Mouse (Mus musculus): ENCODE data around the gene Kif2c. TPM values are rescaled to one million over a fixed set of nuclear protein-coding genes. Genes with fewer than 3 reads are reported as not detected.

Gene Kif2c
- total RNA-seq, 1 experiment from 2014 or later = 30.0 TPM

DNA sequence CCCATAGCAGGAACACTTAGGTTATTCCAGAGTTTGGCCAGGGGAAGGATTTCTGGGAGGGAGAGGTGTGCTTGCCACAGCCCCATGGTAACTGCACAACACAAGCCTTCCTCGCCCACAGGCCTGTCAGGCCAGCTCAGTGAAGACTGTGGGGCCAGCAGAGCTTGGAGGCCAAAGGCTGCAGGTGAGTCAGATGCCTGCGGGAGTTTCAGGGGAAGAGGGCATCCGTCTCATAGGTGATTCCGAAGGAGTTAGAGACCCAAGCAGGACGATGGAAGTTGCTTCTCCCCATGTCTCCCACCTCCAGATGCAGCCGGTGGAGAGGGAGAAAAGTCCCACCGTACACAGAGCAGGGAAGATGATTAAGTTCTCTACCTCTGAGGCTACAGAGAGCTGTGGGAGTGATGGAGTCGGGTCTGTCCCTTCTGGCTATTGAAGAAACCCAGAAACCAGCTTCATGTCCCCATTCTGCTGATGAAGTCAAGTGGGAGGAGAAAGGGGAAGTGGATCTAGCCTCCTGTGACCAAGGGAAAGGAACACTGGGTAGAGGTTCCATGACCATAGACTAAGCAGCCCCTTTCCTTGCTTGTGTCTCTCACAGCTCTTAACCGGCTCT lies 55.7 kb downstream of the Kif2c start, which contains the start of gene Tctex1d4:
Gene Tctex1d4, plus strand, starts transcription at position 120 of the 616 bp plus-strand sequence.
- peak; percentile 9 to 20; a peak in 1 of 4 replicates for ATAC-seq (replicated peaks in 1 of 2; ENCODE audit: insufficient read depth in 1 of 2, low FRiP score in 2 of 2, low TSS enrichment in 1 of 2, low read depth in 1 of 2, poor library complexity in 2 of 2, severe bottlenecking in 2 of 2)

DNA sequence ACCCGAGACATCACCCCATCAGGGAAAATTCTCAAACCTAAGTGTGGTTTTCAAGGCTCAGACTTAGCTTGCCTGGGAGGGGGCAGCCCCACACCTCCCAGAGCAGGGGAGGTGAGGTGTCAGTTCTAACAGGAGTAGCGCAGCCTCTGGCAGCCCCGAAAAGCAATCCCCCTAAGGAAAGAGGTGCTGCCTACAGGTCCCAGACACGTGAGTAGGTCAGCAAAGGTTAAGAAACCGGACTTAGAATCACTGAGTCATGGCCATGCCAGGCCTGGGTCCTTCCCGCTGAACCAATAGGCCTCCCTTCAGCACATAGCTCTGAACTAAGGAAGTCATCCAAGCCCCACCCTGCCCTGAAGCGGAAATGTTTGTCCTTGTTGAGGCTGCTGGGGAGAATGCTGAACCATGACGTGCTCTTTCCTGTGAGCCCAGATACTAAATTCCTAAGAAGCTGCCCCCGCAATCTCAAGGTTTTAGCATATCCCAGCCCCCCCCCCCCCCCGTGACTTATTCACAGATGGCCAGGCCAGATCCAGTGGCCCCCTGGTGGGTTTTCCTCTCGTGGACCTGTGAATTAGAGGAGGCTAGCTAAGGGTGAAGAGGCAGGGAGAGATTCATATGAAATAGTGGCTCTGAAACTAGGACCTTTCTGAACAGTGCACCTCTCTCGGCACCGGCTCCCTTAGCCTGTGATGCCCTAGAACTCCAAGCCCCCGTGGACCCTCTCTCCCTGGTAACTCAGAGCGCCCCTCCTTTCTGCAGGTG lies 56.3 kb downstream of the Kif2c start:
- ATAC-seq (replicated peaks in 1 of 2; ENCODE audit: insufficient read depth in 1 of 2, low FRiP score in 2 of 2, low TSS enrichment in 1 of 2, low read depth in 1 of 2, poor library complexity in 2 of 2, severe bottlenecking in 2 of 2) = peak; percentile 51 to 59

DNA sequence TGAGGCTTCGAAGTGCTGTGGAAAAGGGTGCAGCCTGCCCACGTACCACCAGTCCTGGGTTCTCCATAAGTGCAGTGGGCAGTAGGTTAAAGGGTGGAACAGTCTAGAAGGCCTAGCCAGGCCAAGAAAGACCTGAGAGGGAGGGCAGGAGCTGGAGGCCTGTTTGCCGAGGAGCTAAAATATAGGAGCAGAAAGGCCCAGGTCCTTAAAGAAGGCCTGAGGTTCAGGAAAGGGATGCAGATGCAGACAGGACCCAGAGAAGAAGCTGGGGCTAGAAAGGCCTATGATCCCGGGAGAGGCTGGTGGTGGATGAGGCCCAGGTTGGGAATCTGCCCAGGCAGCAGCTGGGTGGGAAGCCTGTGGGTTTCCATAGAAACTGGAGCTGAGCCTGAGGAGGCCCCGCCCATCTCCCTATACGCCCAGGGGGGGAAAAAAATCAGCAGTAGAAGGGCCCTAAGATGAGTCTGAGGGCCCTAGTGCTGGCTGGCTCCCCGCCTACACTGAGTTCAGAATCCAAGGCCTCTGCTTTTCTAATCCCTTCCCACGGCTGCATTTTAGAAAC lies 57.0 kb downstream of the Kif2c start, which contains the start of gene Btbd19:
Gene Btbd19, minus strand, starts transcription at position 378 of the 562 bp plus-strand sequence.
- ATAC-seq (replicated peaks in 1 of 2; ENCODE audit: insufficient read depth in 1 of 2, low FRiP score in 2 of 2, low TSS enrichment in 1 of 2, low read depth in 1 of 2, poor library complexity in 2 of 2, severe bottlenecking in 2 of 2) = no peak

DNA sequence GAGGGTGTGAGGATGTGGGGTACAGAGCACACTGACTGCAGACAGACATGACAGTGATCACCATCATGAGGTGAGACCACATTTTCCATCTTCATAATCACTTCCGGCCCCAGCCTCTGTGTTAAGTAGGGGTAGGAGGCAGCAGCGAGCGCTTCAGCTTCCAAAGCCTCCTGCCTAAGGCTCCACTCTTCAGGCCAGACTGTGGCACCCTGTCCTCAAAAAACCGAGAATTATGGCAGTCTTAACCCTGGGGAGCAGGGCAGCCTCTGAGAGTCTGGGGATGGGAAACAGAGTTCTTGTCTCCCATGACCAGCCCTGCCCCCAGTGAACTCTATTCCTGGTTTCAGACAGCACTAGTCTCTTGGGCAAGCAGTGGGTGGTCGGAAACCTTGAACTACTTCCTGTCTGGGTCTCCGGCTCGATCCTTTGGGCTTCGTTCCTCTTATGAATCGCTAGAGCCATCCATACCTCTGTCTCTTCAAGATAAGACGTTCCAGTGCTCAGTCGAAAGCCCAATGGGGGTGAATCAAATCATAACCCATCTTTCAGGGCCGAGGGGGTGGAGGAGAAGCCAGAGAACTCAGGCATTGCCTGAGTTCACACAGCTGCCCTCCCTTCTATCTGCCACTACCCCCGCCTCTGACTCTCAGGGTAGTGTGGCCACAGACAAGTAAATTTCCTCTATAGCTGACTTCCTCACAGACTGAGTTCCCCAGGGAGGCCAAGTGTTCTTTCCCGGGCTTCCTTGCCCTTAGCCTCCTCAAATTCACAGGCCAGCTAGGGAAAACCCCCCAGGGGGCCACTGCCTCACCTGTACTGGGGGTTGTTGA lies 57.7 kb downstream of the Kif2c start:
- ATAC-seq (replicated peaks in 1 of 2; ENCODE audit: insufficient read depth in 1 of 2, low FRiP score in 2 of 2, low TSS enrichment in 1 of 2, low read depth in 1 of 2, poor library complexity in 2 of 2, severe bottlenecking in 2 of 2) = peak; percentile 6 to 22; a peak in 1 of 4 replicates

DNA sequence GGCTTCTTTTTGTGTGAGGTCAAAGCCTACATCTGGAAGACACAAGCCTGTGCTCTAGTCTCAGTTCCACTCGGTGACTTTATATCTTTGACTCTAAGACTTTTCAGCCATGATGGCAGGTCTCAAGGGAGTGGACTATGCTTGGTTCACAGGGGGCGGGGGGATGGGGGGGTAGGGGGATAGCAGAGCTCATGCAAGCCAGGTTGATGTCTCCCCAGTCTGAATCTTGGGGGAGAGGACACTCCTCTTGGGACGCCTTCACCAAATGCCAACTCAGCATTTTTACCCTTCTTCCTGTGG lies 58.3 kb downstream of the Kif2c start:
- ATAC-seq (replicated peaks in 1 of 2; ENCODE audit: insufficient read depth in 1 of 2, low FRiP score in 2 of 2, low TSS enrichment in 1 of 2, low read depth in 1 of 2, poor library complexity in 2 of 2, severe bottlenecking in 2 of 2) = no peak

DNA sequence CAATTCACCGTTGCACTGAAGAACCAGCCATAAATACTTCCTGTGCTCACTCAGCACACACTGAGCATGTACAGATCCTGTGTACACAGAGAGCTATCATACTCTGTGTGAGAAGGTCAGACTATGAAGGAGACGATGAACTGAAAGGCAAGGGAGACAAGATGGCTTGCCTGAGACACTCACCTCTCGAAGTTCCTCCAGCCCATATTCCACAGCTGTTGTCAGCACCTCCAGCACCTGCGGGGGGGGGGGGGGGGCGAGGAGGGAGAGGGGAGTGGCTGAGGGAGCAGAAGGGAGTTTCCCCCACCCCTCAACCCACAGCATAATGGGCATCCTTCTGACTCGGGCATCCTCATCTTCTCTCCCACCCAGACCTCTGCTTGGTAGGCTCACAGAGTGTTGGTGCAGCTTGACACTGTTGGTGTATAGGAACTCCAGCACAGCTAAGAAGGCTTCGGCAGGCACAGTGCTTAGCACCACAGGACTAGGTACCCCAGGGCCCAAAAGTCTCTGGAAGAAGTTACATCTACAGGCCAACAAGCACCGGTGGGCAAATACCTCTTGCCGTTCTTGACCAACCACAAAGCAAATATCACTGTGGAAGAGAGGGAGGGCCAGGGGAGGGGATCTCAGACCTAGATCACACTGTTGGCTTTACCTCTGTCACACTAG lies 58.8 kb downstream of the Kif2c start:
- no peak for ATAC-seq (replicated peaks in 1 of 2; ENCODE audit: insufficient read depth in 1 of 2, low FRiP score in 2 of 2, low TSS enrichment in 1 of 2, low read depth in 1 of 2, poor library complexity in 2 of 2, severe bottlenecking in 2 of 2)

DNA sequence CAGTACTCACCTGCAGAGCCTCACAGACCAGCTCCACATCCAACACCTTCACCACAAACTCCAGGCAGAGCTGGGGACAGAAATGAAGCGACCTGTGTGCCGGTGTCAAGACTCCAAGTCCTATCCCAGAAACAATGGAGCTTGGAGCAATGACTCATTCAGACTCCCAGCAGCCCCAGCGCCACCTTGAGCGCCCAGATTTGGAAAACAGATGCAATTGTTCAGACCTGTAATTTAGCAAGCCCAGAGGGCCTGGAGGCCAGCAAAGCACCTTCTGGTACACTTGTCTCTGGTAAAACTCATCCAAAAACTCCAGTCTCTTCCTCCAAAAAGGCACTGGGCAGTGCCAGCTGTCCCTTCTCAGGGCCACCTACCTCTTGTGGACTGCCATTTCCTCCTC lies 60.2 kb downstream of the Kif2c start:
- ATAC-seq (replicated peaks in 1 of 2; ENCODE audit: insufficient read depth in 1 of 2, low FRiP score in 2 of 2, low TSS enrichment in 1 of 2, low read depth in 1 of 2, poor library complexity in 2 of 2, severe bottlenecking in 2 of 2) = no peak

DNA sequence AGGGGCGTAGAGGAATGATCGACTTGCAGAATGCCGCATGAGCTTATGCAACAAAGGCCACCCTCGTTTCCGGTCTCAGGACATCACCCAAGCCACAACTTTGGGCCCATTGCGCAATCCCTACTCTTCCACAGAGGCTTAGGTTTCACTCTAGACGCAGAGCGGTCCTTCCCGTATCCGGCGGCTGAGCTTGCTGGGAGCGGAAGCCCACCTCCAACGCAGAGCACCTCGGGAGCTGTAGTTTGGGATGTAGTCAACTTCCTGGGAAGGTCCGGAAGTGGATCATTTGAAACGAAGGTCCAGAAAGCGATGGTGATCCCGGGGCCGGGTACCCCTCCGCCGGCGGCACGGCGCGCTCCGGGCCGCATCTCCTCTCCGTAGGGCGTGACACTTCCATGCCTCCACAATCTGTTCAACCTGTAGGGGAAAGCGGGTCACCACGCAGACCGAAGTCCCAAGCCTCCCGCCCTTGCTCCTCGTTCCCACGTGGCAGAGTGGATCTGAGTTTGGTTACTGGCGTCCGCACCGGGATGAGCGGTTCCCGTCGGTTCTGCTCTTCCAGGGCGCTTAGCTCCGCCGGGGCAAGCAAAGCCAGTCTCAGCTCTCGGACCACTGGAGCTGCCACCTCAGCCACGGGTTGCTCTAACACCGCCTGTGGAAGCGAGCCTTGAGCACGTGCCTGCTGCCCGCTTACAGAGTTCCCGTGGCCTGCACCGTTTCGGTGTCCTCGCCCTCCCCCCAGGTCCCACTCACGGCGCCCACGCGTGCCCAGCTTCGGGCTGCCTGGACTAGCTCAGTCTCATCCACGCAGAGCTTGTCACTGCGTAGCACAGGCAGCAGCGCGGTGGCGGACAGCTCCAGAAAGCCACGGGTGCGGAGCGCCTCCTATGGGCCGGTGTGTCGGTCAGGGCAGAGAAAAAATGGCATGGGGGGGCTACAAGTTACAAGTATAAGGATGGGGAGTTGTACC lies 61.7 kb downstream of the Kif2c start:
- ATAC-seq (replicated peaks in 1 of 2; ENCODE audit: insufficient read depth in 1 of 2, low FRiP score in 2 of 2, low TSS enrichment in 1 of 2, low read depth in 1 of 2, poor library complexity in 2 of 2, severe bottlenecking in 2 of 2) = peak; percentile 66 to 79

DNA sequence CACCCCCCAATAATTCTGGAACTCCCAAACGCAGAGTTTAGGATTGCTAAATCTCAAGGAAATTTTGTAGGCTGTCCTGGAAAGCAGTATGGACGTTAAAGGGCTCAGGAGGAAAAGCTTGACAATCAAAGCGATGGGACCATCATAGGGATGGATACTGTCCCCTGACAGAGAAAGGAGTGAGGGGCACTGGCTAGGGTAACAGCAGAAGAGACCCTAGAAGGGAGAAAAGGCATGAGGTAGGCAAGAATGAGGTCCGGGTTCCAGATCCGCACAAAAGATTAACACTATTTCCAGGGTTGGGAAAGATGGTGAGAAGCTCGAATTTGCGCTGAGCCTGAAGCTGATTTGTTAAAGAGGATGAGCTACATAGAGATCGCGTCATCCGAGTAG lies 62.4 kb downstream of the Kif2c start:
- ATAC-seq (replicated peaks in 1 of 2; ENCODE audit: insufficient read depth in 1 of 2, low FRiP score in 2 of 2, low TSS enrichment in 1 of 2, low read depth in 1 of 2, poor library complexity in 2 of 2, severe bottlenecking in 2 of 2) = no peak

DNA sequence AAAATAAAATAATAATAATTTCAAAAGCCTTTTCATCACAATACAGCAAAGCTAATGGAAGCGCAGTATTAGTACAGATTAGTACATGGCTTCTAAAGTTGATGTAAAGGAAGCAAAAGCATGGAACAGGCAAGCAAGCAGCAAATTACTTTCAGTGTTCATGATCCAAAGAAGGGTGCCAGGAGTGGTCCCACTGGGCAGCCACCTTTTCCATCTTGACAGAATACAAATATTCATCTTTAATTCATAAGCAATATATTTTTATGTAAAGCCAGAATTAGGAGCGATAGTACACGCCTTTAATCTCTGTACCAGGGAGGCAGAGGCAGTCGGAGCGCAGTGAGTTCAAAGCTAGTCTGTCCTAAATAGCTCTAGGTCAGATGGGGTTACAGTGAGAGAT lies 62.8 kb downstream of the Kif2c start:
- no peak for ATAC-seq (replicated peaks in 1 of 2; ENCODE audit: insufficient read depth in 1 of 2, low FRiP score in 2 of 2, low TSS enrichment in 1 of 2, low read depth in 1 of 2, poor library complexity in 2 of 2, severe bottlenecking in 2 of 2)

DNA sequence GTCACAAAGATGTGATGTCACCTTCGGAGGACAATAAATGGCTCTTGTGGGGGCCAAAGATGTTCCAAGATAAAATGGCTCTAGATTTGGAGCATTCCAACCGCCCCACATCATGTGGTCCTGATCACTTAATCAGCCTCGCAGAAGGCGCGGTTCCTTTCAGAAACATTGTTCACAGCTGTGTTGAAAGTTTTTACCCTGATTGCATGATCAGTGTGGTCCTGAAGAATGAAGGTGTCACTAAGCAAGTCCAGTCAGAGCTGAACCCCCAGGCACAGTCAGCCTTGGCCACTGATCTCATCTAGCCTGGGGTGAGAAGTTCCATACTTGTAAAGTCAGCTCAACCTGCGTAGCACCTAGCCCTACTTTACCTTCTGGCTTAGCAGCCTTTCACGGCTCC lies 64.5 kb downstream of the Kif2c start:
- ATAC-seq (replicated peaks in 1 of 2; ENCODE audit: insufficient read depth in 1 of 2, low FRiP score in 2 of 2, low TSS enrichment in 1 of 2, low read depth in 1 of 2, poor library complexity in 2 of 2, severe bottlenecking in 2 of 2) = no peak; a peak in 1 of 4 replicates

DNA sequence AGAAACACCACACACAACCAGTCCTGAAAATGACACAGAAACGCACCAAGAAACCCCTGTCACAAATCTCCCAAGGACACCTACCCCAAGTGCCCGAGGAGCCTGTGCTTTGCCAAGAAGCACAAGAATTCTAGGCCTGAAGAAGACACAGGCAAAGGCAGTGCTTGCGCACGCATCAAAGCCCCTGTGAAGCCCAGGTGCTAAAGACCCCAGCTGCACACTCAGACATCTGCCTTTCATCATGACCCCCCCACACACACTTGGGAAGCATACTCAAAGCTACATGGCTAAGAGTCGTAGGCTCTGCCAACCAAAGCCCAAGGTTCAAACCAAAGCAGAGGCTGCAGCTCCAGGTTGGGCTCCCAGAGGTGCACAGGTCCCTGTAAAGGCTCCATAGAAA lies 66.8 kb downstream of the Kif2c start:
- no peak for ATAC-seq (replicated peaks in 1 of 2; ENCODE audit: insufficient read depth in 1 of 2, low FRiP score in 2 of 2, low TSS enrichment in 1 of 2, low read depth in 1 of 2, poor library complexity in 2 of 2, severe bottlenecking in 2 of 2)

DNA sequence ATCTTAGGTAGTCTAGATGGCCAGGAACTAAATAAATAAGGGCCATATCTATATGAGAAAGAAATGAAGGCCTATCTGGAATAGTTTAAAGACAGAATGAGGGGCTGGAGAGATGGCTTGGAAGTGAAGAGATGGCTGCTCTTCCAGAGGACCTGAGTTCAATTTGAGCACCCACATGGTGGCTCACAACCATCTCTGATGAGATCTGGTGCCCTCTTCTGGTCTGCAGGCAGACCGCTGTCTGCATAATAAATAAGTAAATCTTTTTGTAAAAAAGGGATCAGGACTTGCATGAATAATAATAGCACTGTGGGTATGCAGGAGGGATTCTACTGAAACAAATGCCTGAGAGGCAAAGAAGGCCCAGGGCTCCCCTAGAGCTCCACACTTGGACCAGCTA lies 69.2 kb downstream of the Kif2c start:
- ATAC-seq (replicated peaks in 1 of 2; ENCODE audit: insufficient read depth in 1 of 2, low FRiP score in 2 of 2, low TSS enrichment in 1 of 2, low read depth in 1 of 2, poor library complexity in 2 of 2, severe bottlenecking in 2 of 2) = no peak

DNA sequence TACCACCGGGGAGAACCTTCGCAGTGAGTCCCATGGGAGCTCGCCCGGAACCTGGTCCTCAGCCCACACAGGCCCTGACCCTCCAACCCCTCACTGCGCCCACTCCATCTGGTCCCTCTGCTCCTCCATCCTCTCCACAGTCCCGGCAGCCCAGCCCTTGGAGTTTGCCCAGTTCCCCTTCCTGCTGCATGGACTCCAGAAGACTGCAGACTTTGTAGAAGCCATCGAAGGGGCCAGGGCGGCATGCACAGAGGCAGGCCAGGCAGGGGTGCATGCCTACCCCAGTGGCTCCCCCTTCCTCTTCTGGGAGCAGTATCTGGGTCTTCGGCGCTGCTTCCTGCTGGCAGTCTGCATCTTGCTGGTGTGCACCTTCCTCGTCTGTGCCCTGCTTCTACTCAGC lies 71.5 kb downstream of the Kif2c start:
- ATAC-seq (replicated peaks in 1 of 2; ENCODE audit: insufficient read depth in 1 of 2, low FRiP score in 2 of 2, low TSS enrichment in 1 of 2, low read depth in 1 of 2, poor library complexity in 2 of 2, severe bottlenecking in 2 of 2) = no peak

DNA sequence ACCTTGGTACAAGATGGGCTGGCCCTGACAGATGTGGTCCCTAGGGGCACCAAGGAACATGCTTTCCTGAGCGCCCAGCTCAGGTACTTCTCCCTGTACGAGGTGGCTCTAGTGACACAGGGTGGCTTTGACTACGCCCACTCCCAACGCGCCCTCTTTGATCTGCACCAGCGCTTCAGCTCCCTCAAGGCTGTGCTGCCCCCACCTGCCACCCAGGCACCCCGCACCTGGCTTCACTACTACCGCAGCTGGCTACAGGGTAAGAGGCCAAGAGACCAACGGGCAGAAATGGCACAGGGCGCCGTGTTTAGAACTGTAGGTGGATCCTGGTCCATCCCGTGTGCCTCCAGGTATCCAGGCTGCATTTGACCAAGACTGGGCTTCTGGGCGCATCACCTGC lies 72.2 kb downstream of the Kif2c start:
- ATAC-seq (replicated peaks in 1 of 2; ENCODE audit: insufficient read depth in 1 of 2, low FRiP score in 2 of 2, low TSS enrichment in 1 of 2, low read depth in 1 of 2, poor library complexity in 2 of 2, severe bottlenecking in 2 of 2) = no peak

Measured in hematopoietic stem cell, adult 5-6 weeks (primary cell).